Mouse (Mus musculus) thymus, postnatal 36 days (tissue): ENCODE measurements around the gene Opcml.

ENCODE experiments used
- DNase-seq, 2 experiments: peaks; one replicate each; pipeline ENCODE4 v3.0.0; 2022; ENCODE audit warnings: mixed read lengths in 2 of 2

Gene Opcml

GRCm38 (mm10) chr9:28822466-28822865 lies 1031.9 kb downstream of the Opcml start:
- DNase-seq: no peak

- no peak for DNase-seq
Measured at GRCm38 (mm10) chr9:28825821-28826220, 1035.2 kb downstream of the Opcml start.

- no peak for DNase-seq
Measured at GRCm38 (mm10) chr9:28845961-28846570, 1055.5 kb downstream of the Opcml start.

GRCm38 (mm10) chr9:28855826-28856225 lies 1065.3 kb downstream of the Opcml start:
- DNase-seq: no peak

- no peak for DNase-seq
Measured at GRCm38 (mm10) chr9:28861983-28862382, 1071.4 kb downstream of the Opcml start.

GRCm38 (mm10) chr9:28867256-28867655 lies 1076.7 kb downstream of the Opcml start:
- no peak for DNase-seq

- DNase-seq: no peak
Measured at GRCm38 (mm10) chr9:28870478-28870877, 1079.9 kb downstream of the Opcml start.

GRCm38 (mm10) chr9:28882566-28882965 lies 1092.0 kb downstream of the Opcml start:
- DNase-seq: no peak

- no peak for DNase-seq
Measured at GRCm38 (mm10) chr9:28891611-28892010, 1101.0 kb downstream of the Opcml start.

- no peak for DNase-seq
Measured at GRCm38 (mm10) chr9:28903291-28903690, 1112.7 kb downstream of the Opcml start.

GRCm38 (mm10) chr9:28909738-28910137 lies 1119.2 kb downstream of the Opcml start:
- DNase-seq: no peak

- DNase-seq: no peak
Measured at GRCm38 (mm10) chr9:28911571-28912185, 1121.1 kb downstream of the Opcml start.

GRCm38 (mm10) chr9:28932069-28932468 lies 1141.5 kb downstream of the Opcml start:
- DNase-seq: no peak

GRCm38 (mm10) chr9:28937163-28937562 lies 1146.6 kb downstream of the Opcml start:
- no peak for DNase-seq

- DNase-seq: no peak
Measured at GRCm38 (mm10) chr9:28937980-28938379, 1147.4 kb downstream of the Opcml start.

GRCm38 (mm10) chr9:28940901-28941300 lies 1150.3 kb downstream of the Opcml start:
- DNase-seq: no peak

GRCm38 (mm10) chr9:28969455-28969854 lies 1178.9 kb downstream of the Opcml start:
- no peak for DNase-seq
